Mouse (Mus musculus): ENCODE data around the gene Ddc.

GRCm38 (mm10) chr11:11888051-11888450, 9.9 kb downstream of the Ddc start:
- no peak for TF ChIP-seq CTCF (IDR thresholded peaks at IDR 0.05; ENCODE audit: control insufficient read depth, insufficient read depth, insufficient read length)
- TF ChIP-seq MYOG (IDR thresholded peaks at IDR 0.05; ENCODE audit: control insufficient read depth, extremely low read depth, insufficient read length): no peak
- TF ChIP-seq MAX (IDR thresholded peaks at IDR 0.05): no peak
- no peak for TF ChIP-seq CEBPB (IDR thresholded peaks at IDR 0.05; ENCODE audit: low read depth)
